Mouse (Mus musculus): ENCODE measurements at regions not wholly inside any gene's neighbourhood (a gene's known extent, or its start where the extent isn't known, plus 50 kb on each side); places are given as distances from the start of the nearest gene placed in this dataset.

DNA sequence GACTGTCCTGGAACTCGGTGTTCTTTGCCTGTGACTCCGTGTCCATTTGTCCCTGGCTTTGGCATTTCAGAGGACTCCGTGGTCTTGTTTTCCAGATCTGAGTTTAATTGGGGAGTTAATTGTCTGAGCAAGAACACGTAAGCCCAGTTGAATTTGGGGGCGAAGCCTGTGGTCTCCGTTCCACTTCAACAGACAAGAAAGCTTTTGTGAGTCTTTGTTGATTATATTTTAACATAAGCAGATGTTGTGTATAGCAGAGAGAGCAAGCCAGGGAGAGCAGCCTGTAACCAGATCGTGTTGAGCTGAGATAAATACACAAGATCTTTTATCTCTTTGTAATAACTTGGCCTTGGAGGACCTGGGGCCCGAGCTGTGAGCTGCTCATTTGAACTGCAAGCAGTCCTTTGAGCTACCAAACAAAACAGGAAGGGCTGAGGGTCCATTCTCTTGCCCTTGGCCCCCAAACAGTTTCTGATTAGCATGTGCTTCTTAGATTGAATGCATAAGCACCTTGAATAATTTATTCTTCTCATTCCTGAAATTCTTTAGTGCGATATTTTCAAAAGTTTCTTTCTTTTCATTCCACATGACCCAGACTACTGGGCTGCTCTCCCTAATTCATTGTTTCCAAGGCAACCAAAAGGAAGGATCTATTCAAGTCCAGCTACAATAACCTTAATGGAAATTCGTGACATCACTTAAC lies 111.1 kb downstream of the Nufip1 start:
- TF ChIP-seq POLR2A (IDR thresholded peaks at IDR 0.05; ENCODE audit: control insufficient read depth in 1 of 2, insufficient read depth in 1 of 2, low read depth in 1 of 2, low read length in 2 of 2, poor library complexity in 1 of 2) (no peak), CTCF (IDR thresholded peaks at IDR 0.05 in 2 of 3, conservative IDR thresholded peaks at IDR 0.05 in 1 of 3; ENCODE audit: control insufficient read depth in 1 of 3, insufficient read depth in 1 of 3, low read depth in 2 of 3, low read length in 3 of 3, poor library complexity in 1 of 3, severe bottlenecking in 1 of 3) (no peak), NRF1 (IDR thresholded peaks at IDR 0.05; ENCODE audit: insufficient read depth, low read depth, low read length, poor library complexity, severe bottlenecking) (no peak), POLR2AphosphoS2 (IDR thresholded peaks at IDR 0.05; ENCODE audit: low read length) (no peak), POLR2AphosphoS5 (IDR thresholded peaks at IDR 0.05; ENCODE audit: borderline replicate concordance, low read depth, low read length) (no peak)
